ENCODE assay signal across 8 mouse cellular contexts in the genomic region with DNA sequence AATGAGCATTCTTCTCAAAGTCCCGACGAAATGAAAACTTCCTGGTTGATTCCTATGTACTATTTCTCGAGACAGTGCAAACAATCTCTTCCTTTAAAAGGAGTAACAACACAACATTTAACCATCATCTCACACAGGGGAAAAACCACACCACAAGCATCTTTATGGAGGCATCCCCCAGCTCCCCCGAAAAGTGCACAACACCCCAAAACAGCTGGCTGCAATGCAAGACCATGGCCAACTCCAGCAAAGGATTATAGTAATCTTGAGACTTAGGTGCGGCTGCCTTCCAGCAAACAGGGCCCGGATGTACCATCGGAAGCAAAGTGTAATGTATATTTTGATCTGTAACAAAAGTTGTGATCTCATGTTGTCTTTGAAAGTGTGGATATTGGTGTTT. TPM values are rescaled to one million over a fixed set of nuclear protein-coding genes. Genes with fewer than 3 reads are reported as not detected.
DNase-seq lines count a peak whose midpoint lies in the region; ATAC-seq and TF ChIP-seq lines count a peak whose summit lies in the region.

No protein-coding gene starts in this region.

- H3K9me3 ChIP-seq in liver, postnatal 0 days (ENCODE audit: low read length) = no peaks in the 10 kb centered on the region

- no peak overlapping the region for H3K9ac ChIP-seq in liver, postnatal 0 days (replicated peaks)

- H3K4me1 ChIP-seq in cerebellum, adult 2 months (ENCODE audit: control insufficient read depth, insufficient read depth, low read length) = no peaks in the 10 kb centered on the region
- peaks cover 4% of the 10 kb centered on the region; the same call in 1 of the 2 replicates for H3K4me1 ChIP-seq in liver, postnatal 0 days (ENCODE audit: insufficient read depth)

- WGBS in cerebellum, adult 2 months = 10% methylated on average over 7 of the region's 7 CpGs
- WGBS in liver, postnatal 0 days (ENCODE audit: insufficient replicate concordance) = 15% methylated on average over 7 of the region's 7 CpGs

- no peak for TF ChIP-seq EP300 in liver, postnatal 0 days (IDR thresholded peaks at IDR 0.05; ENCODE audit: low read depth)

- ATAC-seq in liver, postnatal 0 days = no peak
- no peak for ATAC-seq in inflammation-experienced regulatory T-cells, adult 6 months

- H3K4me3 ChIP-seq in cerebellum, adult 2 months (replicated peaks; ENCODE audit: insufficient read depth, low read depth, low read length) = peak overlapping the region; percentile 95
- peak overlapping the region; percentile 34; the same call in 1 of the 2 replicates for H3K4me3 ChIP-seq in liver, postnatal 0 days (ENCODE audit: low read depth, low read length)

- TF ChIP-seq POLR2A in cerebellum, adult 2 months (IDR thresholded peaks at IDR 0.05; ENCODE audit: borderline replicate concordance, insufficient read depth, low read length) = no peak

- peak overlapping the region; percentile 98 for H3K27ac ChIP-seq in cerebellum, adult 2 months (ENCODE audit: insufficient read depth, low read length)
- no peak overlapping the region for H3K27ac ChIP-seq in liver, postnatal 0 days (ENCODE audit: low read depth)

- 0 out of 2 replicates have a peak overlapping the region, but pooled peaks have one; percentile 64 for H3K4me2 ChIP-seq in liver, postnatal 0 days (ENCODE audit: low read depth, low read length)

- no peaks in the 10 kb centered on the region for H3K36me3 ChIP-seq in liver, postnatal 0 days (replicated peaks; ENCODE audit: insufficient read depth, low read length)

- no peaks in the 10 kb centered on the region for H3K27me3 ChIP-seq in cerebellum, adult 2 months (ENCODE audit: control insufficient read depth, insufficient read depth, low read length)
- H3K27me3 ChIP-seq in liver, postnatal 0 days (ENCODE audit: insufficient read depth, low read length) = peaks cover 84% of the 10 kb centered on the region

- TF ChIP-seq CTCF in cerebellum, adult 2 months (IDR thresholded peaks at IDR 0.05; ENCODE audit: borderline replicate concordance, insufficient read depth, low read depth, low read length) = no peak
- no peak for TF ChIP-seq CTCF in liver, postnatal 0 days (IDR thresholded peaks at IDR 0.05; ENCODE audit: low read depth)

- no peak for DNase-seq in cerebellum, adult 2 months
- DNase-seq in cerebellum, postnatal 4 days (ENCODE audit: low spot score in 2 of 2) = no peak
- peak; percentile 10 for DNase-seq in thymus, postnatal 4 days
- DNase-seq in thymus, postnatal 36 days = no peak
- DNase-seq in liver, postnatal 0 days = no peak
- peak; percentile 14 for DNase-seq in yolk sac, embryonic 10.5 days (ENCODE audit: low spot score)
- no peak for DNase-seq in frontal cortex, postnatal 36 days (ENCODE audit: low spot score in 2 of 2)

RNA-seq across cellular contexts. Expression of a gene that starts 1.8 kb away (rescaled TPM):
- 45.4 and 50.6 TPM in 2 replicates for polyA plus RNA-seq in cerebellum, adult 2 months (2012; rRNA removed)
- polyA plus RNA-seq in liver, postnatal 0 days (2015; fragmentation: Nextera tagmentation; extraction: Ambion mirVana) = not detected in 2 replicates
- polyA plus RNA-seq in inflammation-experienced regulatory T-cells, adult 6 months (2017; shearing (Covaris generic)) = not detected

Comparison
In these comparisons a context has a peak if more than half of its experiments do, and no peak if none do; other contexts are left out.
1. DNase-seq: peak in thymus, postnatal 4 days (single experiment) and yolk sac, embryonic 10.5 days (single experiment); none in cerebellum, adult 2 months (0 of 2), cerebellum, postnatal 4 days (0 of 2), thymus, postnatal 36 days (0 of 2), liver, postnatal 0 days (single experiment) and frontal cortex, postnatal 36 days (0 of 2).
2. RNA of a gene that starts 1.8 kb away (polyA plus RNA-seq): 45.4 to 50.6 TPM in cerebellum, adult 2 months; not detected in liver, postnatal 0 days and not detected in inflammation-experienced regulatory T-cells, adult 6 months; every median in the first group is over 10 times any median in the second.